Mouse (Mus musculus): ENCODE data around the gene Smim12. TPM values are rescaled to one million over a fixed set of nuclear protein-coding genes. Genes with fewer than 3 reads are reported as not detected.

The Smim12 gene
- total and polyA plus RNA-seq, 3 experiments = 48.3 to 60.1 TPM; not detected in 1

DNA sequence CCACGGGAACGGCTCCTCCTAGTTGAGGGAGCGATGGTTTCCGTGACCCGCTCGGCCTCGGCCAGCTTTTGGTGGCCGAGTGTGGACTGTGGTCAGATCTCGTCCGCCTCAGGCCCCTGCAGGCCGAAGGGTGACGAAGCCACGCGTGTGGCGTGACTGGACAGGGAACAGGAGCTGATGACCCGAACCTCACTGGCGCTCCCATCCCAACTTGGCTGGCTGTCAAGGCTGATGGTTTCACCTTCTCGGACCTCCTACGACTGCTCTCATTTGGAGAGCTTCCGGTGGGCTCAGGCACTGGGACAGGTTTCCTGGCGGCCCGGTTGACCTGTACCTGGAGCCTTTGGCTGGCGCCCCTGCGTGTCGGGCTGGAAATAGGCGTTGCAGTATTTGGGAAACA lies 369 bp downstream of the Smim12 start:
- Histone ChIP-seq H3K4me1 (ENCODE audit: control insufficient read depth in 1 of 2, insufficient read depth in 2 of 2, low read length in 2 of 2) (peaks cover 3 to 10% of the 10 kb centered on the region in 2 experiments; a peak in 3 of 4 replicates), H3K79me2 (ENCODE audit: control insufficient read depth, insufficient read depth, low read length, poor library complexity) (peaks cover 10% of the 10 kb centered on the region), H3K9ac (ENCODE audit: control insufficient read depth, low read depth, low read length, poor library complexity, severe bottlenecking) (peak overlapping the region; percentile 77), H3K4me3 (ENCODE audit: control insufficient read depth in 1 of 2, insufficient read depth in 1 of 2, low read depth in 2 of 2, low read length in 2 of 2) (peak overlapping the region; percentile 77 to 95), H3K9me3 (replicated peaks; ENCODE audit: insufficient read depth, low read length) (no peaks in the 10 kb centered on the region), H3K36me3 (ENCODE audit: control insufficient read depth in 1 of 2, insufficient read depth in 2 of 2, low read length in 2 of 2) (peaks cover 0 to 10% of the 10 kb centered on the region in 2 experiments; a peak in 2 of 4 replicates), H3K27me3 (ENCODE audit: control insufficient read depth in 1 of 2, insufficient read depth in 2 of 2, low read length in 2 of 2) (no peaks in the 10 kb centered on the region), H3K27ac (ENCODE audit: control insufficient read depth, low read depth, low read length) (0 out of 2 replicates have a peak overlapping the region, but pooled peaks have one; percentile 5)
- no peak for TF ChIP-seq EP300 (IDR thresholded peaks at IDR 0.05; ENCODE audit: low read depth in 1 of 2, low read length in 2 of 2)
- peak; percentile 56 for DNase-seq (ENCODE audit: low read depth, low spot score)

DNA sequence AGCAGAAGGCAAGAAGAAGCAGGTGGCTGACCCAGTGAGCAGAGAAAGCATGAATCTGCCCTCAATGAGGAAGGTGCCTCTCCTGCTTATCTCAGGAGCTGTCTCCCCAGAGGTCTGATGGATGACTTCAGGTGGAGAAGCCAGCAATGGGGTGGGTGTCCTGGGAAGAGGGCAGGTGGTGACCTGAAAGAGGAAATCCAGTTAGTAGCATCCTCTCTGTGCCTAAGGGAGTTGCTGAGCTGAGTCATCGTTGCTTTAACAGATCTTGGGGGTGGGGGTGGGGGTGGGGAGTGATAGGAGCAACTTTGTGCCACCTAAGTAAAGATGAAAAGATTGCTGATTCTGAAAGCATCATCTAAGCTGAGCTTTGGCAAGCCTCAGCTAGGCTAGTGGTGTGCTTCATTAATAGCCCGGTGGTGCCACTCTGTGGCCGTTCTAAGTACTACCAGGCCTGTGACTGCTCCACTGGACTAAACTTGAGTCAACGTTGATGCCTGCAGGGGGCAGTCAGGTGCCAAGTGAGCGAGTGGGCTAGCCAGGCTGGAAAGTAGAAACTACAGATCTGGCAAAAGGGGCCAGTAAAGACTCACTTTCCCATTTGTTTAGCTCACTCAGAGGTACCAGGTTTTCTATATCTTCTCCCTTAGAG lies 6.2 kb downstream of the Smim12 start:
- no peaks in the 10 kb centered on the region; a peak in 1 of 4 replicates for H3K36me3 ChIP-seq (ENCODE audit: control insufficient read depth in 1 of 2, insufficient read depth in 2 of 2, low read length in 2 of 2)
- H3K4me1 ChIP-seq (ENCODE audit: control insufficient read depth in 1 of 2, insufficient read depth in 2 of 2, low read length in 2 of 2) = peaks cover 0 to under 1% of the 10 kb centered on the region in 2 experiments; a peak in 1 of 4 replicates
- peak; percentile 86 for DNase-seq (ENCODE audit: low read depth, low spot score)
- H3K9me3 ChIP-seq (replicated peaks; ENCODE audit: insufficient read depth, low read length) = no peaks in the 10 kb centered on the region
- no peak overlapping the region for H3K27ac ChIP-seq (ENCODE audit: control insufficient read depth, low read depth, low read length)
- no peak overlapping the region for H3K9ac ChIP-seq (ENCODE audit: control insufficient read depth, low read depth, low read length, poor library complexity, severe bottlenecking)
- H3K4me3 ChIP-seq (ENCODE audit: control insufficient read depth in 1 of 2, insufficient read depth in 1 of 2, low read depth in 2 of 2, low read length in 2 of 2) = no peak overlapping the region
- no peaks in the 10 kb centered on the region for H3K79me2 ChIP-seq (ENCODE audit: control insufficient read depth, insufficient read depth, low read length, poor library complexity)
- H3K27me3 ChIP-seq (ENCODE audit: control insufficient read depth in 1 of 2, insufficient read depth in 2 of 2, low read length in 2 of 2) = no peaks in the 10 kb centered on the region
- TF ChIP-seq MEF2A (IDR thresholded peaks at IDR 0.05; ENCODE audit: extremely low read depth, insufficient replicate concordance, low read depth, low read length, poor library complexity, severe bottlenecking) = no peak
- no peak for TF ChIP-seq CHD1 (IDR thresholded peaks at IDR 0.05; ENCODE audit: low read depth, low read length)
- no peak for TF ChIP-seq KAT2A (conservative IDR thresholded peaks at IDR 0.05; ENCODE audit: low read depth, low read length)
- TF ChIP-seq NELFE (IDR thresholded peaks at IDR 0.05; ENCODE audit: low read depth, low read length) = no peak
- TF ChIP-seq MYC (IDR thresholded peaks at IDR 0.05; ENCODE audit: low read depth, low read length) = no peak
- TF ChIP-seq MAX (IDR thresholded peaks at IDR 0.05; ENCODE audit: low read length) = no peak
- no peak for TF ChIP-seq MXI1 (IDR thresholded peaks at IDR 0.05; ENCODE audit: low read depth, low read length)
- peak; percentile 75 for TF ChIP-seq RAD21 (IDR thresholded peaks at IDR 0.05; ENCODE audit: low read depth, low read length)
- no peak for TF ChIP-seq ZMIZ1 (IDR thresholded peaks at IDR 0.05; ENCODE audit: low read depth, low read length)
- no peak for TF ChIP-seq E2F4 (IDR thresholded peaks at IDR 0.05; ENCODE audit: borderline replicate concordance, low read depth, low read length)
- TF ChIP-seq TBP (IDR thresholded peaks at IDR 0.05; ENCODE audit: low read depth, low read length) = no peak
- TF ChIP-seq JUND (IDR thresholded peaks at IDR 0.05; ENCODE audit: low read depth, low read length) = no peak
- peak; percentile 56; the same call in 1 of the 2 replicates for TF ChIP-seq SIN3A (IDR thresholded peaks at IDR 0.05; ENCODE audit: low read length)
- no peak for TF ChIP-seq GATA1 (IDR thresholded peaks at IDR 0.05; ENCODE audit: low read depth, low read length)
- TF ChIP-seq ZKSCAN1 (IDR thresholded peaks at IDR 0.05; ENCODE audit: low read depth, low read length) = no peak
- 0 out of 2 replicates have a peak, but pooled peaks have one; percentile 36 for TF ChIP-seq MAZ (IDR thresholded peaks at IDR 0.05; ENCODE audit: low read depth, low read length)
- no peak for TF ChIP-seq POLR2A (IDR thresholded peaks at IDR 0.05; ENCODE audit: control insufficient read depth in 1 of 2, insufficient read depth in 1 of 2, low read depth in 1 of 2, low read length in 2 of 2, poor library complexity in 1 of 2)
- 0 out of 2 replicates have a peak, but pooled peaks have one; percentile 14 for TF ChIP-seq RCOR1 (IDR thresholded peaks at IDR 0.05; ENCODE audit: low read depth, low read length)
- TF ChIP-seq HCFC1 (IDR thresholded peaks at IDR 0.05; ENCODE audit: low read depth, low read length) = no peak
- peak; percentile 74 for TF ChIP-seq SMC3 (IDR thresholded peaks at IDR 0.05; ENCODE audit: low read depth, low read length)
- no peak for TF ChIP-seq CHD2 (IDR thresholded peaks at IDR 0.05; ENCODE audit: low read length)
- TF ChIP-seq POLR2AphosphoS2 (IDR thresholded peaks at IDR 0.05; ENCODE audit: low read length) = no peak
- no peak for TF ChIP-seq POLR2AphosphoS5 (IDR thresholded peaks at IDR 0.05; ENCODE audit: borderline replicate concordance, low read depth, low read length)
- no peak for TF ChIP-seq BHLHE40 (IDR thresholded peaks at IDR 0.05; ENCODE audit: borderline replicate concordance, low read depth, low read length)
- TF ChIP-seq ZNF384 (IDR thresholded peaks at IDR 0.05; ENCODE audit: low read depth, low read length) = no peak
- TF ChIP-seq CTCF (IDR thresholded peaks at IDR 0.05 in 2 of 3, conservative IDR thresholded peaks at IDR 0.05 in 1 of 3; ENCODE audit: control insufficient read depth in 1 of 3, insufficient read depth in 1 of 3, low read depth in 2 of 3, low read length in 3 of 3, poor library complexity in 1 of 3, severe bottlenecking in 1 of 3) = peak; percentile 77 to 100 (median 82)
- TF ChIP-seq NRF1 (IDR thresholded peaks at IDR 0.05; ENCODE audit: insufficient read depth, low read depth, low read length, poor library complexity, severe bottlenecking) = no peak
- peak; percentile 57; the same call in 1 of the 2 replicates for TF ChIP-seq ZC3H11A (IDR thresholded peaks at IDR 0.05; ENCODE audit: low read depth, low read length)
- no peak; the same call in 1 of the 2 replicates for TF ChIP-seq TCF12 (IDR thresholded peaks at IDR 0.05; ENCODE audit: low read depth, low read length)
- no peak for TF ChIP-seq GABPA (IDR thresholded peaks at IDR 0.05; ENCODE audit: low read depth, low read length)
- TF ChIP-seq TAL1 (IDR thresholded peaks at IDR 0.05; ENCODE audit: low read length) = no peak
